Mouse (Mus musculus) testis, postnatal 10 days (tissue): ENCODE results near the gene Dmwd.

Source experiments
- DNase-seq: peaks from one replicate; pipeline ENCODE4 v3.0.0; 2021; ENCODE audit warnings: low spot score

Dmwd gene

GRCm38 (mm10) chr7:19094826-19095750 is 19.1 kb downstream of the Dmwd start:
- DNase-seq = peak; percentile 79

- DNase-seq = peak; percentile 83
These were observed 19.7 kb downstream of the Dmwd start for GRCm38 (mm10) chr7:19095751-19096110.

GRCm38 (mm10) chr7:19096421-19096976 is 20.5 kb downstream of the Dmwd start:
- no peak for DNase-seq

- no peak for DNase-seq
These were observed 21.2 kb downstream of the Dmwd start for GRCm38 (mm10) chr7:19097217-19097616.

GRCm38 (mm10) chr7:19097863-19098262 is 21.8 kb downstream of the Dmwd start:
- DNase-seq = no peak

- DNase-seq = no peak
These were observed 22.8 kb downstream of the Dmwd start for GRCm38 (mm10) chr7:19098811-19099210.

- DNase-seq = no peak
These were observed 24.3 kb downstream of the Dmwd start for GRCm38 (mm10) chr7:19100290-19100689.

GRCm38 (mm10) chr7:19103741-19104140 is 27.7 kb downstream of the Dmwd start:
- DNase-seq = no peak

- no peak for DNase-seq
These were observed 28.5 kb downstream of the Dmwd start for GRCm38 (mm10) chr7:19104486-19104885.

- no peak for DNase-seq
These were observed 31.4 kb downstream of the Dmwd start for GRCm38 (mm10) chr7:19107436-19107835.

- DNase-seq = no peak
These were observed 33.5 kb downstream of the Dmwd start for GRCm38 (mm10) chr7:19109565-19109964.

GRCm38 (mm10) chr7:19118028-19118771 is 42.2 kb downstream of the Dmwd start, which contains the start of gene Gm4969:
Gene Gm4969 (minus strand): TSS chr7:19118368.
- peak; percentile 92 for DNase-seq

GRCm38 (mm10) chr7:19119083-19119482 is 43.1 kb downstream of the Dmwd start:
- DNase-seq = no peak

GRCm38 (mm10) chr7:19119631-19120429 is 43.8 kb downstream of the Dmwd start, which contains the start of gene Fbxo46:
Gene Fbxo46 (plus strand): TSS chr7:19119859.
- DNase-seq = peak; percentile 87

GRCm38 (mm10) chr7:19121686-19122085 is 45.7 kb downstream of the Dmwd start:
- no peak for DNase-seq

- no peak for DNase-seq
These were observed 48.7 kb downstream of the Dmwd start for GRCm38 (mm10) chr7:19124713-19125112.

- no peak for DNase-seq
These were observed 51.7 kb downstream of the Dmwd start for GRCm38 (mm10) chr7:19127744-19128143.

- DNase-seq = no peak
These were observed 53.4 kb downstream of the Dmwd start for GRCm38 (mm10) chr7:19129396-19129795.

- DNase-seq = no peak
These were observed 54.6 kb downstream of the Dmwd start for GRCm38 (mm10) chr7:19130657-19131056.

GRCm38 (mm10) chr7:19131324-19131848 is 55.4 kb downstream of the Dmwd start:
- DNase-seq = peak; percentile 97
